Comparison of ENCODE assay signal across 14 mouse cellular contexts in the genomic region with DNA sequence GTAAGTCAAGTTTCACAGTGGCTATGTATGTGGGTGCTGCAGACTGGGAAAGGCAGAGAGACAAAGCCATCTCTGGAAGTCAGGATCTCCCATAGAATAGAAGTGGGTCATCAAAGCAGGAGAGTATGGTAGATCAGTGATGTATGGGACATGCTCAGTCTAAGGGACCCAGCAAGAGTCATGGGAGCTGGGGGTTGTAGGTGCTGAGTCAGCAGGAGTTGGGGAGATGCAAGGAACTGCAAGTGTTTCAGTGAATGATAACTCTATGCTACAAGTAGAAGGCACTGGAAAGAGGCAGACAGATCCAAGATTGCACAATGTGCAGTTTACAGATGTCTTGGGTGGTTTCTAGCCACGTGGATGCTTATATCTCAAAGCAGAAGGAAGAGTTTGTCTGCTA.
"Had no signal": no experiment of that assay in that cellular context is flagged by ENCODE, and none has a peak within 500 bp of the region (broad histone marks: within the 10 kb centered on the region; RNA-seq: fewer than 3 reads in every experiment).

No protein-coding gene starts in this region.

- H3K9me3 ChIP-seq: limb, embryonic 13.5 days; midbrain, embryonic 15.5 days; neural tube, embryonic 12.5 days; stomach, embryonic 15.5 days had no signal

- DNase-seq: kidney, adult 11 months; kidney, postnatal 36 days; lung, adult 18-20 months; right cerebral cortex, postnatal 4 days; spleen, adult 18-20 months; thymus, adult 2 months; thymus, postnatal 25 days had no signal

- H3K4me1 ChIP-seq: limb, embryonic 13.5 days; midbrain, embryonic 15.5 days; neural tube, embryonic 12.5 days; stomach, embryonic 15.5 days had no signal

- H3K4me3 ChIP-seq: layer of hippocampus, adult 2 months; limb, embryonic 13.5 days; midbrain, embryonic 15.5 days; neural tube, embryonic 12.5 days; stomach, embryonic 15.5 days had no signal

- ATAC-seq: midbrain, embryonic 15.5 days had no signal

- H3K27me3 ChIP-seq: limb, embryonic 13.5 days; midbrain, embryonic 15.5 days; neural tube, embryonic 12.5 days; stomach, embryonic 15.5 days had no signal

- H3K27ac ChIP-seq: layer of hippocampus, adult 2 months; limb, embryonic 13.5 days; liver, embryonic 14.5 days; midbrain, embryonic 15.5 days; neural tube, embryonic 12.5 days; stomach, embryonic 15.5 days had no signal

- H3K4me2 ChIP-seq: limb, embryonic 13.5 days; midbrain, embryonic 11.5 days; midbrain, embryonic 15.5 days; neural tube, embryonic 12.5 days; stomach, embryonic 15.5 days had no signal

- H3K9ac ChIP-seq: limb, embryonic 13.5 days; liver, embryonic 14.5 days; midbrain, embryonic 15.5 days; neural tube, embryonic 12.5 days; stomach, embryonic 15.5 days had no signal
